Mouse (Mus musculus) ES-E14 (cell line): Measurements from ENCODE around the gene Atg5.

Experiments
- CHD2 ChIP-seq: IDR thresholded peaks from 2 replicates; pipeline ENCODE4 v1.6.1; 2014; ENCODE audit warnings: mild to moderate bottlenecking, low read depth, low read length, inconsistent platforms
- HCFC1 ChIP-seq: IDR thresholded peaks from 2 replicates; pipeline ENCODE4 v1.6.1; 2012; ENCODE audit warnings: low read length, inconsistent platforms, borderline replicate concordance; ENCODE audit not compliant: insufficient read depth
- MAFK ChIP-seq: IDR thresholded peaks from 2 replicates; pipeline ENCODE4 v1.6.1; 2014; ENCODE audit warnings: mild to moderate bottlenecking, low read depth, low read length, inconsistent platforms; ENCODE audit not compliant: insufficient read depth

GRCm38 (mm10) chr10:44358816-44359215, 90.7 kb downstream of the Atg5 start:
- TF ChIP-seq HCFC1: no peak
- no peak for TF ChIP-seq MAFK
- TF ChIP-seq CHD2: no peak
